ENCODE assay signal across 8 mouse cellular contexts in the genomic region with DNA sequence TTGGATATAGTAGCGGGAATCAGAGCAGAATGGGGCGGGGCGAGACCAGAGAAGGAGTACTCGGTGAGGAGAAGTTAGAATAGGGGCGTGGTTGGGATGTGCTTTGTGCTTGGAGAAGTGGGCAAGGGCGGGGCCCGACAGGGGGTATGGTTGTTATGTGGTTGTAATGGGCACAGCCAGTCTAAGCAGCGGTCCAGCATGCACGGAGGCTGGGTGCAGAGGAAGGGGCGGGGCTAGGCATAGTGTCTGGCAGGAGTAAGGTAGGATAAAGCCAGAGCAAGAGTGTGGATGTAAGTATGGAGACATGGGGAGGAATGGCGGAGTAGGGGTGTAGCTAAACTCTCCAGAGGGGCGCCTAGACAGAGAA. TPM values are rescaled to one million over a fixed set of nuclear protein-coding genes. Genes with fewer than 3 reads are reported as not detected.
A peak's percentile ranks its signal among the peaks of the same experiment; 100 is the strongest.
DNase-seq lines count a peak whose midpoint lies in the region; ATAC-seq and TF ChIP-seq lines count a peak whose summit lies in the region.

No protein-coding gene starts in this region.

- H3K27ac ChIP-seq in left cerebral cortex, adult 2 months: no peak overlapping the region
- no peak overlapping the region for H3K27ac ChIP-seq in embryonic facial prominence, embryonic 13.5 days
- H3K27ac ChIP-seq in hindbrain, embryonic 16.5 days (ENCODE audit: low read depth, low read length): peak overlapping the region; percentile 75

- DNase-seq in left cerebral cortex, adult 2 months (ENCODE audit: extremely low spot score in 1 of 2, low spot score in 2 of 2): no peak
- no peak for DNase-seq in left cerebral cortex, postnatal 25 days (ENCODE audit: low spot score in 2 of 2)
- DNase-seq in left cerebral cortex, postnatal 10 days (ENCODE audit: extremely low spot score in 1 of 2, low spot score in 2 of 2): no peak
- DNase-seq in gastrocnemius, postnatal 25 days: no peak
- DNase-seq in left cerebral cortex, adult 18-20 months (ENCODE audit: low spot score in 2 of 2): no peak

- H3K9me3 ChIP-seq in embryonic facial prominence, embryonic 13.5 days: no peaks in the 10 kb centered on the region
- no peaks in the 10 kb centered on the region for H3K9me3 ChIP-seq in hindbrain, embryonic 16.5 days (ENCODE audit: control insufficient read depth, low read length)

- H3K27me3 ChIP-seq in embryonic facial prominence, embryonic 13.5 days: peaks cover 36% of the 10 kb centered on the region
- H3K27me3 ChIP-seq in hindbrain, embryonic 16.5 days (replicated peaks; ENCODE audit: control insufficient read depth, insufficient read depth, low read length): no peaks in the 10 kb centered on the region

- TF ChIP-seq CTCF in left cerebral cortex, adult 2 months (IDR thresholded peaks at IDR 0.05): no peak

- H3K4me1 ChIP-seq in embryonic facial prominence, embryonic 13.5 days: peaks cover 6% of the 10 kb centered on the region
- peaks cover 17% of the 10 kb centered on the region for H3K4me1 ChIP-seq in hindbrain, embryonic 16.5 days (ENCODE audit: control insufficient read depth, insufficient read depth, low read depth, low read length)

- intact Hi-C loops in left cerebral cortex, adult 2 months (cut with DNase I): no loop called here
- intact Hi-C loops in left cerebral cortex, postnatal 25 days (cut with DNase I): no loop called here
- intact Hi-C loops in left cerebral cortex, postnatal 10 days (cut with DNase I): no loop called here

- H3K36me3 ChIP-seq in embryonic facial prominence, embryonic 13.5 days: no peaks in the 10 kb centered on the region
- peaks cover 2% of the 10 kb centered on the region; the same call in 1 of the 2 replicates for H3K36me3 ChIP-seq in hindbrain, embryonic 16.5 days (ENCODE audit: control insufficient read depth, insufficient read depth, low read length)

- WGBS in embryonic facial prominence, embryonic 13.5 days: 1% methylated on average over 12 of the region's 12 CpGs
- 2% methylated on average over 12 of the region's 12 CpGs for WGBS in hindbrain, embryonic 16.5 days

- H3K4me2 ChIP-seq in embryonic facial prominence, embryonic 13.5 days: peak overlapping the region; percentile 89
- H3K4me2 ChIP-seq in hindbrain, embryonic 16.5 days (ENCODE audit: low read length): peak overlapping the region; percentile 93

- ATAC-seq in embryonic facial prominence, embryonic 13.5 days (ENCODE audit: insufficient number of reproducible peaks, insufficient read depth, low FRiP score, low TSS enrichment, low read depth): no peak; the same call in 1 of the 2 replicates
- peak; percentile 70 for ATAC-seq in hindbrain, embryonic 16.5 days
- peak; percentile 82 for ATAC-seq in monocyte, adult 5-6 weeks (replicated peaks; ENCODE audit: insufficient number of reproducible peaks, low FRiP score, low TSS enrichment, poor library complexity, severe bottlenecking)

- peak overlapping the region; percentile 41 for H3K4me3 ChIP-seq in left cerebral cortex, adult 2 months
- H3K4me3 ChIP-seq in embryonic facial prominence, embryonic 13.5 days: peak overlapping the region; percentile 48
- H3K4me3 ChIP-seq in hindbrain, embryonic 16.5 days (ENCODE audit: low read length): peak overlapping the region; percentile 51

- H3K9ac ChIP-seq in embryonic facial prominence, embryonic 13.5 days: no peak overlapping the region
- H3K9ac ChIP-seq in hindbrain, embryonic 16.5 days (ENCODE audit: low read depth, low read length): peak overlapping the region; percentile 72

RNA-seq across cellular contexts. Expression of gene Srrm3, which starts 28.8 kb away (rescaled TPM):
- 100 to 1,000 TPM in 1 of 2 experiments, 10 to 100 TPM in 1; 97.9 to 109 TPM for total RNA-seq in left cerebral cortex, adult 2 months (2021)
- 10 to 100 TPM; 85.4 to 98.1 TPM for total RNA-seq in left cerebral cortex, postnatal 25 days (2021)
- 1.1 and 1.5 TPM in 2 replicates for polyA plus RNA-seq in embryonic facial prominence, embryonic 13.5 days (2015; fragmentation: Nextera tagmentation; extraction: Ambion mirVana)
- 59.7 and 65.9 TPM in 2 replicates for polyA plus RNA-seq in hindbrain, embryonic 16.5 days (2015; fragmentation: Nextera tagmentation; extraction: Ambion mirVana)
- not detected in 3 replicates for total RNA-seq in monocyte, adult 5-6 weeks (2017)
- 10 to 100 TPM; 73.7 to 79.8 TPM for total RNA-seq in left cerebral cortex, postnatal 10 days (2021)
- total RNA-seq in gastrocnemius, postnatal 25 days (2021): under 1 TPM; 0.08 to 0.21 TPM
- total RNA-seq in left cerebral cortex, adult 18-20 months (2021): 10 to 100 TPM; 94.9 to 95.4 TPM

RNA-seq across cellular contexts. Expression of gene Hspb1, which starts 52.2 kb away (rescaled TPM):
- 10 to 100 TPM; 19.2 to 19.3 TPM for total RNA-seq in left cerebral cortex, adult 2 months (2021)
- 10 to 100 TPM; 16.9 to 19.7 TPM for total RNA-seq in left cerebral cortex, postnatal 25 days (2021)
- polyA plus RNA-seq in embryonic facial prominence, embryonic 13.5 days (2015; fragmentation: Nextera tagmentation; extraction: Ambion mirVana): 107 and 149 TPM in 2 replicates
- 15.6 and 29.6 TPM in 2 replicates for polyA plus RNA-seq in hindbrain, embryonic 16.5 days (2015; fragmentation: Nextera tagmentation; extraction: Ambion mirVana)
- total RNA-seq in monocyte, adult 5-6 weeks (2017): 1.9 TPM in 1 of 3 replicates, not detected in the others
- 1 to 10 TPM; 4.3 to 4.6 TPM for total RNA-seq in left cerebral cortex, postnatal 10 days (2021)
- 100 to 1,000 TPM; 290 to 454 TPM for total RNA-seq in gastrocnemius, postnatal 25 days (2021)
- total RNA-seq in left cerebral cortex, adult 18-20 months (2021): 10 to 100 TPM; 16.5 to 31.4 TPM

RNA-seq across cellular contexts. Expression of gene Mdh2, which starts 57.2 kb away (rescaled TPM):
- 100 to 1,000 TPM; 379 to 386 TPM for total RNA-seq in left cerebral cortex, adult 2 months (2021)
- total RNA-seq in left cerebral cortex, postnatal 25 days (2021): 100 to 1,000 TPM; 389 to 397 TPM
- 432 and 479 TPM in 2 replicates for polyA plus RNA-seq in embryonic facial prominence, embryonic 13.5 days (2015; fragmentation: Nextera tagmentation; extraction: Ambion mirVana)
- 670 and 701 TPM in 2 replicates for polyA plus RNA-seq in hindbrain, embryonic 16.5 days (2015; fragmentation: Nextera tagmentation; extraction: Ambion mirVana)
- total RNA-seq in monocyte, adult 5-6 weeks (2017): 86.0 to 121 TPM (median 119 TPM) in 3 replicates
- 100 to 1,000 TPM; 476 to 478 TPM for total RNA-seq in left cerebral cortex, postnatal 10 days (2021)
- 1,000 to 10,000 TPM; 1,176 to 1,179 TPM for total RNA-seq in gastrocnemius, postnatal 25 days (2021)
- total RNA-seq in left cerebral cortex, adult 18-20 months (2021): 100 to 1,000 TPM; 431 to 433 TPM

RNA-seq across cellular contexts. Expression of gene Styxl1, which starts 57.3 kb away (rescaled TPM):
- total RNA-seq in left cerebral cortex, adult 2 months (2021): not detected
- total RNA-seq in left cerebral cortex, postnatal 25 days (2021): not detected
- polyA plus RNA-seq in embryonic facial prominence, embryonic 13.5 days (2015; fragmentation: Nextera tagmentation; extraction: Ambion mirVana): 0.31 TPM in 1 of 2 replicates, not detected in the other
- polyA plus RNA-seq in hindbrain, embryonic 16.5 days (2015; fragmentation: Nextera tagmentation; extraction: Ambion mirVana): 0.48 and 0.51 TPM in 2 replicates
- 1.5 TPM in 1 of 3 replicates, not detected in the others for total RNA-seq in monocyte, adult 5-6 weeks (2017)
- not detected for total RNA-seq in left cerebral cortex, postnatal 10 days (2021)
- not detected for total RNA-seq in gastrocnemius, postnatal 25 days (2021)
- not detected for total RNA-seq in left cerebral cortex, adult 18-20 months (2021)

Comparison
In these comparisons a context has a peak if more than half of its experiments do, and no peak if none do; other contexts are left out.
1. RNA of gene Srrm3, which starts 28.8 kb away (total RNA-seq): 97.9 to 109 TPM in left cerebral cortex, adult 2 months, 85.4 to 98.1 TPM in left cerebral cortex, postnatal 25 days, 94.9 to 95.4 TPM in left cerebral cortex, adult 18-20 months and 73.7 to 79.8 TPM in left cerebral cortex, postnatal 10 days; 0.08 to 0.21 TPM in gastrocnemius, postnatal 25 days and not detected in monocyte, adult 5-6 weeks; every median in the first group is over 10 times any median in the second.
2. RNA of gene Hspb1, which starts 52.2 kb away (total RNA-seq): 290 to 454 TPM in gastrocnemius, postnatal 25 days; 16.5 to 31.4 TPM in left cerebral cortex, adult 18-20 months, 16.9 to 19.7 TPM in left cerebral cortex, postnatal 25 days, 19.2 to 19.3 TPM in left cerebral cortex, adult 2 months, 4.3 to 4.6 TPM in left cerebral cortex, postnatal 10 days and 1.9 TPM in monocyte, adult 5-6 weeks; every median in the first group is over 4 times any median in the second.
3. Peak in every context shown above with its lines, with median percentiles within 50 percentile points of each other: H3K4me3 ChIP-seq.